Mouse (Mus musculus): ENCODE measurements around the gene Pik3c2g. TPM values are rescaled to one million over a fixed set of nuclear protein-coding genes. Genes with fewer than 3 reads are reported as not detected.

Pik3c2g gene
- polyA plus RNA-seq (2017; shearing (Covaris generic)): not detected

DNA sequence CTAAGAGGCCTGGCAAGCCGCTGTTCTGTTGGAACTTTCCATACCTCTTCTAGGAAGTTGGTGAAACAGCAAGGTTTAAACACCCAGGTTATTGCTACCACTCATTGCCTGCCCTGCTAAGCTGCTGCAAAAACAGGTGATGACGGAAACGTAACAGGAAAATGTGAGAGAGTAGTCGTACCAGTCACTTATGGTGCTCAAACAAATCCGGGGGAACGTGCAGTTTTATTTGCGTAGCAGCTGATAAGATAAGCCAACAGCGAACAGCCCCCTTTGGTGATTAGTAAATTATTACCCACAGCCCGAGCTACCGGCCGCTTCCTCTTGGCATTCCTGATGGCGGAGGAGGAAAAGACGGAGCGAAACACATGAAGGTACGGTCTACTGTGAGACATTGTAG, at the start of gene Pik3c2g:
Gene Pik3c2g, plus strand, starts transcription at position 330 of the 400 bp plus-strand sequence.
- ATAC-seq: no peak

- ATAC-seq: no peak
Observed at GRCm38 (mm10) chr6:139538469-139538868, 48.6 kb upstream of the Pik3c2g start.

DNA sequence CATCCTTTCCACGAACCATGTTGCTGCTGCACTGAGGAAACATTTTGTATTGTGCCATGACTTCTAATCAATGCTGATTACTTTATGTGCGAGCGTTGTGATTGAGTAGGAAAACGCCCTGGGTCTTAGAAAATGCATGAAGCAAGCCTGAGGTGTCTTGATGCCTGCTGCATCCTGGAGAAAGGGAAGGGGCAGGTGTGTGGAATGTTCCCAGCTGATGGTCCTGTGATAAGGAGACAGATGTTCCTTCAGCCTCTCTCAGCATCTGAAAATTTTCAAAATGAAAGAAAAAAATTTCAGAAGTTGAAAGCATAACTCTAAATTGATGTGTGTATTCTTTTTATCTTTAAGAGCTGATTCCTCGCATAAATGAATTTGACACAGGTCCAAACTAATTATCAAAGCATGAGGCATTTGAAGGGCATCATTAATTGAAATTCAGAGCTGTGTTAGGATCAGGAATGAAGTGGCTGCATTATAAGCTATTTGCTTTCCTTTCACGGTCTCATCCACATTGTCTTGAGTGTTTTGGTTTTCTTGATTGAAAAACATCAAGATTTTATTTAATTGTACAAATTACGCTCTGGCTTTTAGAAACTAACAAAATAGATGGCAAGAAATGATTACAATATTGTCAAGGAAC, 31.4 kb upstream of the Pik3c2g start:
- no peak for ATAC-seq

GRCm38 (mm10) chr6:139569211-139569610, 17.8 kb upstream of the Pik3c2g start:
- no peak for ATAC-seq

DNA sequence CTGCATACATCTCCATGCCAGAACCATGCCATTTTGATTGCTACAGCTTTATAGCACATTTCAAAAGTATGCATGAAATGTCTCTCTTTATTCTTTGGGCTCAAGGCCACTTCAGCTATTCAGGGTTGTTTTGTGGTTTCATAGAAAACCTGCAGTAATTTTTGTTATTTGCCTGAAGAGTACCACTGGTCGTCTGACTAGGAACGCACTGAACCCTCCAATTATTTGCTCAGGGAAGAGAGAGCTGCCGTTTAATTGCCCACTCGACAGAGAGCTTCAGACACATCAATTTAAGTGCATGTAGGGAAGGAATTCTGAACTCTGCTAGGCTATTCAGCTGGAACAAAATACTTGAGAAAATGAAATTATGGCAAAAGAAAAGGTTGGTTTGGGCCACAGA, 11.2 kb upstream of the Pik3c2g start:
- ATAC-seq: no peak

DNA sequence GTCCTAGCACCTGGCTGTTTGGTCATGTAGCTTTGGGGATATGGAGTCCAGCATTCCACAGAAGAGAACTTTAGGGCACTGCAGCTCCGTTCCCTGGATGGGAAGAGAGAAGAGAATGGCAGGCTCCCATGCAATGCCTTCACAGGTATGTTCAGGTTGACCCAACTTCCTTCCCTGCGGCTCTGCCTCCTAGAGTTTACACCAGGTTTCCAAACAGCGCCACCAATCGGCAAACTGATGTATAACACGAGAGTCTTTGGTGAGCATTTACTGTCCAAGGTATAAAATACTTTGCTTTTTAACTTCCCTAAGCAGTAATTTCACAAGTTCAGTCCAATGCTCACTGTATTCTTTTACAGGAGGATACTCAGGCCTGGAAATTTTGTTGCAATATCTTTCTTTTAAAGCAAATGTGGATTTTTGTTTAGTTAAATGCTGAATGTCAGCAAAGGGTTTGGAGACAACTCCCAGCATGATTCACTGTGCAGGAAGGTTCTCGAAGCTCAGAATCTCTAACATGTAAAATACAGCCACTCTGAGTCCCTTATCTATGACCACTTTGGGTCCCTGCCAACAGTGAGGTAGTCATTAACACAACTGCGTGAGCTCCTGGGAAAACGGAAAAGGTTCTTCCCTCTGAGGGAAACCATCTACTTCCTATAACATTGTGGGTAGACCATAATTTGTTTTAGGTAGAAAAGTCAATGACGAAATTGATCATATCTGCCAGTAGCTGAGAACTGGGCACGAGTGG, 10.6 kb upstream of the Pik3c2g start:
- ATAC-seq: no peak

DNA sequence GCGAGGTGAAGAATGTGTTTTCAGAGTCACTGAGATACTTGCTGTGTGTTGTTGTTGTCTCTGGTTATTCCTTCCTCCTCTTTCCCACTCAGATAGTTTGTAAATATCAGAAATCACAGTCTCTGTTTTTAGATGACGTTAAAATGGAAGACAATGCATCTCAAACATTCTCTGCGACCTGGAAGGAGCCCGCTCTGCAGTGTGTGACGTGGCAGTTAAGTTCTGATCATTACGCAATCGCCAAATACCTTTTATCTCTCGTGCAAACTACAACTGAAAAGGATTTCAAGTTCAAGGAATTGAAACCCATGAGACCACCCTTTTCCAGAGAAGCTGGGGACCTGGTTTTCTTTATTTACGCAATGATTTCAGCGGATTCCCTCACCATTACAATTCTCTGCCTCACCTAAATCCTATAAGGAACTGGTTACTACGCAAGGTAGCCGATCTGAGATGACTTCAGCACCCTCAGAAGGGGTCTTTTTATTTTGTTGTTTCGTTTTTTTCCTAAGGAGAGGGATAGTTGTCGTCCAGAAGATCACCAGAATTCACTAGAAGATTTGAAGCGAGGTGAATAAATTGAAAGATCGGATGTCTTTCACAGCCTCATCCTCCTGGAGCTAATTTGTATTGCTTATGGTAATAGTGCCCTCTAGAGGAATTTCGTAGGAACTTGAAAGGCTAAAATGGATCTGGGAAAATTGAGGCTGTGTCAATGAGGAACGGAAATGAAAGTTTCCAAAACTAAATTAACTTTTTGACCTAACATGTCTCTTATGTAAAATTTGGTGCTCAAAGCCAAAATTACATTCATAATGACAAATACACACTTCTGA, 9.8 kb upstream of the Pik3c2g start:
- ATAC-seq: no peak

GRCm38 (mm10) chr6:139587478-139587877, 457 bp downstream of the Pik3c2g start:
- no peak for ATAC-seq

DNA sequence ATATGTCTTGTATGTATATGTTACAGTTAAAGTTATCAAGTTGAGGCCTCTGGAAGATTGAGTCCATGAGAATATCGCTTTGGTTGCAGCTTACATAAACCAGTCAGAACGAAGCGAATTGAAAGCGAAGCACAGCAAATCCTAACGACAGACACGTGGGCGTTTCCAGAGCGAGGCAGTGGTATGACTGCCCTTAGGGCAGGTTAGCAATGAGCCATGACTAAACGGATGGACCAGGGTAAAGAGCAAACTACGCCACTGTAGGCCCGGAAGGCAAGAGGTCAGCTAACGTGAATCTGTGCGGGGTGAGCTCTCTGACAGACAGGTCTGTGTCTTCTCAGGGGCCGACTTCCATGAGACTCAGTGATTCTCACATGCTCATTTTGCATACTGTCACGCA, 1.4 kb downstream of the Pik3c2g start:
- ATAC-seq: no peak

GRCm38 (mm10) chr6:139589291-139589690, 2.3 kb downstream of the Pik3c2g start:
- ATAC-seq: no peak

DNA sequence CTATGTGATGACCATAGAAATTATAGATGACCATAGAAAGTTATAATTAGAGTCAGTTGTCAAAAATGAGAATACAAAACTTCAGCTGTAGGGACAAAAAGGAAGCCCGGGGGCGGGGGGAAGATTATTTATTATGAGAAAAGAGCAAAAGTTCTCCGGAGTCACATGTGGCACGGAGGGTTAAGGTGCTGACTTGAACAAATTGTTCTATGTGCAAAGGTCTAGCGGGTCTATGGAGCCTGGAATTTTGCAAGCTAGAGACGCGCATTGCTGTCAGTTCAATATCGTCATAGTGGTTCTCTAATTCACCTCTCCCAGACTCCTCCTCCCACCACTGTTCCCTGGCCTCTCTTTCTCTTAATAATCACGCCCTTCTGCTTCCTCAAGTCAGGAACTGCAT, 2.8 kb downstream of the Pik3c2g start:
- ATAC-seq: no peak

- ATAC-seq: no peak
Observed at GRCm38 (mm10) chr6:139592081-139592480, 5.1 kb downstream of the Pik3c2g start.

GRCm38 (mm10) chr6:139596433-139596832, 9.4 kb downstream of the Pik3c2g start:
- ATAC-seq: no peak

- no peak for ATAC-seq
Observed at GRCm38 (mm10) chr6:139599216-139599615, 12.2 kb downstream of the Pik3c2g start.

GRCm38 (mm10) chr6:139618774-139619173, 31.8 kb downstream of the Pik3c2g start:
- no peak for ATAC-seq

DNA sequence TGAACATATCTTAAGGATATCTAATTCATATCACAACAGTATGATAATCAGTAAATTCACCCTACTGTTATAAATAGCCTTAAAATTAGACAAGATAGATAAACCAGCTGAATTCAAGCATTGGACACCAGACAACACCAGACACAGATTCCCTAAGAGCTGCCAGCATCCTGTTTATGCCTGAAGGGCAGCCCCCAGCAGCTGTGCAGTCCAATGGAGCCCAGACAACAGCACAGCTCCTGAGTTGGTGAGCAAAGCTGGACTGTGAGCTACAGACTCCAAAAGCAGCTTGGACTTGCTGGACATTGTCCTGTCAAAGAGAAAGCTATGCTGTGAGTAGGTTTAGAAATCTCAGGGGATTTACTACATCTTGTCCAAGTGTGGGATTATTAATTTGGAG, 37.7 kb downstream of the Pik3c2g start:
- no peak for ATAC-seq

DNA sequence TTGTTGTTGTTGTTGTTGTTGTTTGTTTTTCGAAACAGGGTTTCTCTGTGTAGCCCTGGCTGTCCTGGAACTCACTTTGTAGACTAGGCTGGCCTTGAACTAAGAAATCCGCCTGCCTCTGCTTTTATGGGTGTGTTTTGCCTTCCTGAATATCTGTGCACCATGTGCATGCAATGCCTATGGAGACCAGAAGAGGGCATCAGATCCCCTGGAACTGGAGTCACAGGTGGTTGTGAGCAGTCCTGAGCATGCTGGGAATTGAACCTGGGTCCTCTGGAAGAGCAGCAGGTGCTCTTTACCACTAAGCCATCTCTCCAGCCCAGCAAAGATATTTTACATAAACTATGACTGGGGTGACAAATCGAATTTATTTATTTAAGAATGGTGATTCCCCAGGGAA, 47.5 kb downstream of the Pik3c2g start:
- no peak for ATAC-seq

DNA sequence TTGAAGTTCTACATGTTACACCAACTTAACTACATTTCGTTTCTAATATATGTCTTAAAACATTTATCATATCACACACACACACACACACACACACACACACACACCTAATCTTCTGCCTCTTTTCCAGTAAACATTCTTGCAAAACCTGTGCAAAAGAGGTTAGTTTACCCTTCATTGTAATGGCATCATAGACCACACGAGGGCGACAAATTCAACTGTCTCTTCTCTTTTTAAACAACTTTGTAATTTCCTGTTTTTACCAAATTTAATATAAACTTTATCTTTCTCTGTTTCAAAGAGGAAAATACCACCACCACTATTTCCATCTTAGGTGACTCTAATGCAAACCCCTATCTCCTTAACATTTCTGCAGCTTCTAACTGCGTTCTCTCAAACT, 68.4 kb downstream of the Pik3c2g start:
- no peak for ATAC-seq

DNA sequence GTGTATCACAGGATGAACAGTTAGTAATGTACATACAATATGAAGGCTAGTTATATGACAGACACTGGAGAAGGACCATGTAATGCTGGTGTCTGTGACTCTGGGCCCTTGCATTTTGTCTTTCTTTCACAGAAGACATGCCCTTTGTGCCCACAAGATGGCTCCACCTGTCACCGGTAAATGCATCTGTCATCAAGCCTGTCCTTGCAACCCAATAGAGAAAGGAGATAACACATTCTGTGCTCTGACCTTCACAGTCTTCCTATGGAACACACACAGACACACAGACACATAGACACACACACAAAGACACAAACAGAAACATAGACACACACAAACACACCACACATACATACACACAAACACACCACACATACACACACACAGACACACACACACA, 75.4 kb downstream of the Pik3c2g start:
- no peak for ATAC-seq

- ATAC-seq: no peak
Observed at GRCm38 (mm10) chr6:139718416-139718984, 131.5 kb downstream of the Pik3c2g start.

- no peak for ATAC-seq
Observed at GRCm38 (mm10) chr6:139719639-139720221, 132.7 kb downstream of the Pik3c2g start.

DNA sequence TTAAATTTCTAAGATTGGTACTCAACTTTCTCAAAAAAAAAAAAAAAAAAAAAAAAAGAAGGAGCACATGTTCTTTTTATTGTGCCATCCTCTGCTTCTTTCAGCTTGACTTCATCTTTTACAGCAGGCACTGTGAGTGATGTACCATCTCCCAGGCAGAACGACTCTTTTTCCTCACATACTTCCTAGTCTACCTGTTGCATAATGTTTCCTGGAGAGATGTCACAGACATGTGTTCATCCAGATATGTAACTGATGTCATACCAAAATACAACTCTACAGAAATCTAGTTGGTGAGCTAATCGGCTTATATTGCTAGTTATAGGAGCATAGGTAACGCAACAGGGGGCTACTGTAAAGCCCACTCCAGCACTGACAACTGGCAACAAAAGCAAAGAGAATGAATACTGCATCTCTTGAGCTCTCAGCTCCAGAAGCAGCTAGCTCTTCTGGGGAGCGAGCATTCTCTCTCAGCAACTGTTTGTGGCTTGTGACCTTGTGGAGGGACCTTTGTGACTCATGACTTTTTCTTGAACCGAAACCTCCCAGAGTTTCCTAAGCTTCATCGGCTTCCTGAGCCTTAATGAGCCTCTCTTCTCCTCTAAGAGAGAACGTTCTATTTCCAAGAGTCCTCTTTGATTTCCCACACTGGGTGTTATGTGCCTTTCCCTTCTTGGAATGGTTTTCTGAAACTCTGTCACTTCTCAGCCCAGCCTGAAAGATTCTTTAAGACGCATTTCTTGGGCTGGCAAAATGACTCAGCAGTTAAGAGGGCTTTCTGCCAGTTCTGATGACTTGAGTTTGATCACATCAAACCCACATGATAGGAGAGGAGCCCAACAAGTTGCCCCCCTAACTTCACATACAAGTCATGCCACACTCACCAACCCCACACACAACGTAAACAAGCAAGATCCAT, 148.9 kb downstream of the Pik3c2g start:
- ATAC-seq: no peak
